25 mouse cellular contexts compared by ENCODE assay signal in the genomic region with DNA sequence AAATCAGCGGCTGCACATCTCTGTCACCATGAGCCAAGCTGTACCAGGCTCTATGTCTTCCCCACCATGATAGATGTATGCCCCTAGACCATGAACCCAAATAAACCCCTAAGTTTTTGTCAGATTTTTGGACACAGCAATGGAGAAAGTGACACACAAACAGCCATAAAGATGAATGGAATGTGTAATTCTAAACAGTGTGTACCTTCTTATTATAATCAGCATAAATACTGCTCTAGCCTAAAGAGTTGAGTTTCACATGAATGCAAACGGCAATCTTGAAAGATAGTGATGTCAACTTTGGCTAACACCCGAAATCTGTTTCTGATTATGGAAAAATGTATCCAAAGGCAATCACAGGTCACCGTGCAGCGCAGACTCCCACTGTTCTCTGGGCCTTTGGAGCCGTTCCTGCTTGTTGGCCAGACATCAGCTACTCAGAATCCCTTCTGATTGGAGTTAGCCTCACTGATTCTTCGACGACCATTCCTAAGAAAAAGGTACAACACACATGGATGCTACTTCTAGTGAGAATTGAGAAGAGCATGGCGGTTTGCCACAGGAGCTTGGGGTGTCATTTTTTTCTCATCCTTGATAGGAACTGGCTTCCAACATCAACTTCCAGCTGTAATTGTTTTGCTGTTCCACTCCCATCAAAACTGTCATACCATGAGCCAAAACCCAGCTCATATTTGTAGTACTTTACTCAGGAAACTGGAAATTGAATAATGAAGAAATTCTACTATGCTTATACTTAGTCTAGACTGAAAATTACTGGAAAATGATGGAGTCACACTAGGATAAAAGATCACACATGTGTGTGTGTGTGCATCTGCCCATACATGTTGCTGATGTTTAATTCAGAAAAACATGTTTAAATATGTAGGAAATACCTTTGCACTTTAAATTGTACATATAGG. TPM values are rescaled to one million over a fixed set of nuclear protein-coding genes. Genes with fewer than 3 reads are reported as not detected.
DNase-seq lines count a peak whose midpoint lies in the region; ATAC-seq lines count a peak whose summit lies in the region.
"Had no signal": no experiment of that assay in that cellular context is flagged by ENCODE, and none has a peak within 500 bp of the region (broad histone marks: within the 10 kb centered on the region; RNA-seq: fewer than 3 reads in every experiment).

No protein-coding gene starts in this region.

- H3K4me2 ChIP-seq in heart, embryonic 11.5 days: no peak overlapping the region
- H3K4me2 ChIP-seq in embryonic facial prominence, embryonic 14.5 days (ENCODE audit: low read depth, low read length): no peak overlapping the region
- H3K4me2 ChIP-seq: heart, embryonic 12.5 days; hindbrain, embryonic 15.5 days; intestine, embryonic 15.5 days; limb, embryonic 15.5 days; liver, embryonic 15.5 days; lung, embryonic 15.5 days had no signal

- WGBS in heart, embryonic 11.5 days (ENCODE audit: insufficient replicate concordance): 67% methylated on average over 9 of the region's 9 CpGs
- 41% methylated on average over 9 of the region's 9 CpGs for WGBS in embryonic facial prominence, embryonic 14.5 days

- no peaks in the 10 kb centered on the region for H3K9me3 ChIP-seq in heart, embryonic 11.5 days (replicated peaks; ENCODE audit: control insufficient read depth, low read length)
- H3K9me3 ChIP-seq in embryonic facial prominence, embryonic 14.5 days (ENCODE audit: control insufficient read depth, low read length): no peaks in the 10 kb centered on the region
- H3K9me3 ChIP-seq: forebrain, embryonic 10.5 days; heart, embryonic 12.5 days; hindbrain, embryonic 15.5 days; intestine, embryonic 15.5 days; limb, embryonic 15.5 days; liver, embryonic 15.5 days; lung, embryonic 15.5 days had no signal

- no peaks in the 10 kb centered on the region for H3K27me3 ChIP-seq in heart, embryonic 11.5 days (ENCODE audit: control insufficient read depth, insufficient read depth, low read length)
- H3K27me3 ChIP-seq in embryonic facial prominence, embryonic 14.5 days (replicated peaks; ENCODE audit: control insufficient read depth, insufficient read depth, low read length): no peaks in the 10 kb centered on the region
- H3K27me3 ChIP-seq: hindbrain, embryonic 15.5 days; intestine, embryonic 15.5 days; limb, embryonic 15.5 days; liver, embryonic 15.5 days; lung, embryonic 15.5 days had no signal

- H3K27ac ChIP-seq in heart, embryonic 11.5 days (ENCODE audit: low read depth, low read length): no peak overlapping the region
- H3K27ac ChIP-seq in embryonic facial prominence, embryonic 14.5 days (replicated peaks; ENCODE audit: low read depth, low read length): peak overlapping the region; percentile 75
- H3K27ac ChIP-seq: forebrain, embryonic 10.5 days; hindbrain, embryonic 15.5 days; intestine, embryonic 15.5 days; limb, embryonic 15.5 days; liver, embryonic 15.5 days; lung, embryonic 15.5 days; macrophage had no signal

- intact Hi-C loops in heart, postnatal 10 days (cut with DNase I): no loop called here
- intact Hi-C loops in left cerebral cortex, postnatal 25 days (cut with DNase I): no loop called here
- intact Hi-C loops in left cerebral cortex, postnatal 36 days (cut with DNase I): no loop called here

- no peak overlapping the region for H3K4me3 ChIP-seq in heart, embryonic 11.5 days (ENCODE audit: low read depth, low read length)
- no peak overlapping the region for H3K4me3 ChIP-seq in embryonic facial prominence, embryonic 14.5 days (ENCODE audit: low read depth, low read length)
- H3K4me3 ChIP-seq: forebrain, embryonic 10.5 days; heart, embryonic 12.5 days; hindbrain, embryonic 15.5 days; intestine, embryonic 15.5 days; limb, embryonic 15.5 days; liver, embryonic 15.5 days; lung, embryonic 15.5 days had no signal

- no peaks in the 10 kb centered on the region for H3K4me1 ChIP-seq in heart, embryonic 11.5 days (ENCODE audit: control insufficient read depth, insufficient read depth, low read length)
- H3K4me1 ChIP-seq in embryonic facial prominence, embryonic 14.5 days (ENCODE audit: control insufficient read depth, insufficient read depth, low read length): peaks cover 4% of the 10 kb centered on the region; the same call in 1 of the 2 replicates
- H3K4me1 ChIP-seq: forebrain, embryonic 10.5 days; heart, embryonic 12.5 days; hindbrain, embryonic 15.5 days; intestine, embryonic 15.5 days; limb, embryonic 15.5 days; liver, embryonic 15.5 days; lung, embryonic 15.5 days had no signal

- DNase-seq in heart, postnatal 10 days: peak; percentile 11 to 16
- DNase-seq in 3T3-L1 (ENCODE audit: low read depth, low spot score) (peak; percentile 69), NIH3T3 (ENCODE audit: low read depth) (peak; percentile 85)
- peak; percentile 90 for DNase-seq in embryonic facial prominence, embryonic 14.5 days (ENCODE audit: low spot score)
- no peak for DNase-seq in left cerebral cortex, postnatal 25 days (ENCODE audit: low spot score in 2 of 2)
- no peak for DNase-seq in left cerebral cortex, postnatal 36 days (ENCODE audit: low spot score in 2 of 2)
- no peak for DNase-seq in kidney, adult 9 months
- DNase-seq: adrenal gland, postnatal 25 days; cerebellum, adult 8-10 months; cerebellum, postnatal 36 days; forebrain, postnatal 0 days; kidney, adult 8-10 months; kidney, postnatal 14 days; right cerebral cortex, postnatal 25 days; thymus, postnatal 25 days had no signal

- ATAC-seq in heart, embryonic 11.5 days (replicated peaks; ENCODE audit: insufficient number of reproducible peaks, low FRiP score, low TSS enrichment): no peak
- ATAC-seq in embryonic facial prominence, embryonic 14.5 days (ENCODE audit: low read depth): peak; percentile 88
- ATAC-seq: forebrain, postnatal 0 days; intestine, embryonic 15.5 days had no signal

- H3K36me3 ChIP-seq in heart, embryonic 11.5 days (ENCODE audit: control insufficient read depth, insufficient read depth, low read length): no peaks in the 10 kb centered on the region
- no peaks in the 10 kb centered on the region for H3K36me3 ChIP-seq in embryonic facial prominence, embryonic 14.5 days (ENCODE audit: control insufficient read depth, insufficient read depth, low read length)
- H3K36me3 ChIP-seq: forebrain, embryonic 10.5 days; heart, embryonic 12.5 days; hindbrain, embryonic 15.5 days; intestine, embryonic 15.5 days; limb, embryonic 15.5 days; liver, embryonic 15.5 days; lung, embryonic 15.5 days had no signal

- H3K9ac ChIP-seq in heart, embryonic 11.5 days (ENCODE audit: low read depth, low read length): no peak overlapping the region
- no peak overlapping the region for H3K9ac ChIP-seq in embryonic facial prominence, embryonic 14.5 days (ENCODE audit: low read depth, low read length)
- H3K9ac ChIP-seq: forebrain, postnatal 0 days; heart, embryonic 12.5 days; hindbrain, embryonic 15.5 days; intestine, embryonic 15.5 days; limb, embryonic 15.5 days; liver, embryonic 15.5 days; lung, embryonic 15.5 days had no signal

RNA-seq across cellular contexts. Expression of a gene that starts 11.9 kb away (rescaled TPM):
- total RNA-seq in heart, postnatal 10 days (2021): 10 to 100 TPM; 10.8 to 16.7 TPM
- polyA plus RNA-seq in heart, embryonic 11.5 days (2014; fragmentation: Nextera tagmentation; extraction: Ambion mirVana): 17.9 and 22.4 TPM in 2 replicates
- 16.3 and 20.9 TPM in 2 replicates for polyA plus RNA-seq in embryonic facial prominence, embryonic 14.5 days (2014; fragmentation: Nextera tagmentation; extraction: Ambion mirVana)
- total RNA-seq in left cerebral cortex, postnatal 25 days (2021): 10 to 100 TPM; 13.5 to 15.2 TPM
- total RNA-seq in left cerebral cortex, postnatal 36 days (2021): 10 to 100 TPM; 11.4 to 15.6 TPM

RNA-seq across cellular contexts. Expression of a gene that starts 48.9 kb away (rescaled TPM):
- 1 to 10 TPM; 1.7 to 1.8 TPM for total RNA-seq in heart, postnatal 10 days (2021)
- polyA plus RNA-seq in heart, embryonic 11.5 days (2014; fragmentation: Nextera tagmentation; extraction: Ambion mirVana): 0.89 and 1.5 TPM in 2 replicates
- 27.9 and 30.2 TPM in 2 replicates for polyA plus RNA-seq in embryonic facial prominence, embryonic 14.5 days (2014; fragmentation: Nextera tagmentation; extraction: Ambion mirVana)
- 10 to 100 TPM; 14.8 to 15.0 TPM for total RNA-seq in left cerebral cortex, postnatal 25 days (2021)
- total RNA-seq in left cerebral cortex, postnatal 36 days (2021): 10 to 100 TPM; 15.7 to 18.0 TPM
- total RNA-seq: hematopoietic stem cell, adult 5-6 weeks had no signal
- polyA plus RNA-seq: macrophage had no signal

Comparison
In these comparisons a context has a peak if more than half of its experiments do, and no peak if none do; other contexts are left out.
1. DNase-seq: peak in heart, postnatal 10 days (2 of 2), 3T3-L1 (single experiment), NIH3T3 (single experiment) and embryonic facial prominence, embryonic 14.5 days (single experiment); none in left cerebral cortex, postnatal 25 days (0 of 2), left cerebral cortex, postnatal 36 days (0 of 2) and kidney, adult 9 months (single experiment).
2. RNA of a gene that starts 48.9 kb away (total RNA-seq): 15.7 to 18.0 TPM in left cerebral cortex, postnatal 36 days and 14.8 to 15.0 TPM in left cerebral cortex, postnatal 25 days; 1.7 to 1.8 TPM in heart, postnatal 10 days; every median in the first group is over 4 times any median in the second.